ENCODE assay signal across 8 mouse cellular contexts in the genomic region with DNA sequence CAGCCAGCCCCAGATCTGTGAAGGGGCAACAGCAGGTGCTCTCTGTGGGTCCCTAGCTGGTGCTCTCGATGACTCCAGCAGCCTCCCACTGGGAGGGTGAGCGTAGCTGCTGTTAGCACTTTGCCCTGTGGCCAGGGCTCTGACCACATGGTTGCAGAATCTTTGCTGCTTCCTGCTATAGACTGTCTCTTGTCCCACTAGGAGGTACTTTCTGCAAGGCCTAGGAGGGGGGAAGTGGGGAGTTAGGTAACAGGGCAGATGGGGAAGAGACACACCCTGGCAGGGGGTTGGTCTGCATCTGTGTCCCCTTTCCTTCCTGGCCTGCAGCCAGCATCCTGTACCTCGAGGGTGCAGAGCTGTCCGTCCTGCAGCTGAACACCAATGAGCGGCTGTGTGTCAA. TPM values are rescaled to one million over a fixed set of nuclear protein-coding genes. Genes with fewer than 3 reads are reported as not detected.
DNase-seq lines count a peak whose midpoint lies in the region; ATAC-seq and TF ChIP-seq lines count a peak whose summit lies in the region.

No protein-coding gene starts in this region.

- WGBS in hindbrain, embryonic 16.5 days, result 21% methylated on average over 5 of the region's 5 CpGs
- 21% methylated on average over 5 of the region's 5 CpGs for WGBS in liver, postnatal 0 days (ENCODE audit: insufficient replicate concordance)
- WGBS in olfactory bulb, adult 2 months, result 60% methylated on average over 5 of the region's 5 CpGs

- peaks cover 17% of the 10 kb centered on the region for H3K4me1 ChIP-seq in hindbrain, embryonic 16.5 days (ENCODE audit: control insufficient read depth, insufficient read depth, low read depth, low read length)
- peaks cover 48% of the 10 kb centered on the region for H3K4me1 ChIP-seq in liver, postnatal 0 days (ENCODE audit: insufficient read depth)
- H3K4me1 ChIP-seq in olfactory bulb, adult 2 months (ENCODE audit: control insufficient read depth, insufficient read depth, low read length), result peaks cover 25% of the 10 kb centered on the region

- TF ChIP-seq CTCF in liver, postnatal 0 days (IDR thresholded peaks at IDR 0.05; ENCODE audit: low read depth), result 0 out of 2 replicates have a peak, but pooled peaks have one; percentile 5
- TF ChIP-seq CTCF in olfactory bulb, adult 2 months (IDR thresholded peaks at IDR 0.05; ENCODE audit: insufficient read depth, low read depth, low read length), result no peak

- H3K27me3 ChIP-seq in hindbrain, embryonic 16.5 days (replicated peaks; ENCODE audit: control insufficient read depth, insufficient read depth, low read length), result no peaks in the 10 kb centered on the region
- H3K27me3 ChIP-seq in liver, postnatal 0 days (ENCODE audit: insufficient read depth, low read length), result no peaks in the 10 kb centered on the region

- 0 out of 2 replicates have a peak, but pooled peaks have one; percentile 22 for ATAC-seq in hindbrain, embryonic 16.5 days
- peak; percentile 55 for ATAC-seq in liver, postnatal 0 days

- H3K27ac ChIP-seq in hindbrain, embryonic 16.5 days (ENCODE audit: low read depth, low read length), result no peak overlapping the region
- peak overlapping the region; percentile 31; the same call in 1 of the 2 replicates for H3K27ac ChIP-seq in liver, postnatal 0 days (ENCODE audit: low read depth)
- H3K27ac ChIP-seq in olfactory bulb, adult 2 months (ENCODE audit: insufficient read depth, low read depth, low read length), result peak overlapping the region; percentile 1; the same call in 1 of the 2 replicates

- DNase-seq in right cerebral cortex, postnatal 10 days (ENCODE audit: low spot score in 2 of 2), result peak; percentile 69 to 73
- DNase-seq in right cerebral cortex, postnatal 14 days, result no peak
- peak; percentile 74 for DNase-seq in liver, postnatal 0 days
- DNase-seq in left cerebral cortex, postnatal 14 days (ENCODE audit: low spot score in 2 of 2), result no peak
- DNase-seq in frontal cortex, postnatal 10 days (ENCODE audit: low spot score in 2 of 2), result no peak
- DNase-seq in thymus, postnatal 25 days, result no peak

- intact Hi-C loops in left cerebral cortex, postnatal 14 days (cut with DNase I), result no loop called here

- H3K4me3 ChIP-seq in hindbrain, embryonic 16.5 days (ENCODE audit: low read length), result no peak overlapping the region
- no peak overlapping the region for H3K4me3 ChIP-seq in liver, postnatal 0 days (ENCODE audit: low read depth, low read length)
- no peak overlapping the region for H3K4me3 ChIP-seq in olfactory bulb, adult 2 months (ENCODE audit: insufficient read depth, low read depth, low read length)

- TF ChIP-seq EP300 in liver, postnatal 0 days (IDR thresholded peaks at IDR 0.05; ENCODE audit: low read depth), result no peak; the same call in 1 of the 2 replicates

- no peak for TF ChIP-seq POLR2A in olfactory bulb, adult 2 months (IDR thresholded peaks at IDR 0.05; ENCODE audit: insufficient read depth, low read depth, low read length)

- no peak overlapping the region for H3K4me2 ChIP-seq in hindbrain, embryonic 16.5 days (ENCODE audit: low read length)
- H3K4me2 ChIP-seq in liver, postnatal 0 days (ENCODE audit: low read depth, low read length), result peak overlapping the region; percentile 24

- no peak overlapping the region for H3K9ac ChIP-seq in hindbrain, embryonic 16.5 days (ENCODE audit: low read depth, low read length)
- no peak overlapping the region for H3K9ac ChIP-seq in liver, postnatal 0 days (replicated peaks)

- H3K36me3 ChIP-seq in hindbrain, embryonic 16.5 days (ENCODE audit: control insufficient read depth, insufficient read depth, low read length), result no peaks in the 10 kb centered on the region
- H3K36me3 ChIP-seq in liver, postnatal 0 days (replicated peaks; ENCODE audit: insufficient read depth, low read length), result peaks cover 46% of the 10 kb centered on the region

- no peaks in the 10 kb centered on the region for H3K9me3 ChIP-seq in hindbrain, embryonic 16.5 days (ENCODE audit: control insufficient read depth, low read length)
- H3K9me3 ChIP-seq in liver, postnatal 0 days (ENCODE audit: low read length), result no peaks in the 10 kb centered on the region

RNA-seq across cellular contexts. Expression of gene Il17ra, which starts 10.4 kb away (rescaled TPM):
- 4.9 and 6.1 TPM in 2 replicates for polyA plus RNA-seq in hindbrain, embryonic 16.5 days (2015; fragmentation: Nextera tagmentation; extraction: Ambion mirVana)
- polyA plus RNA-seq in liver, postnatal 0 days (2015; fragmentation: Nextera tagmentation; extraction: Ambion mirVana), result 9.4 and 10.6 TPM in 2 replicates
- polyA plus RNA-seq in olfactory bulb, adult 2 months (2012; ENCODE audit: insufficient read depth, insufficient read length, low replicate concordance, missing spikeins), result 39.1 TPM in 1 of 2 replicates, not detected in the other
- total RNA-seq in left cerebral cortex, postnatal 14 days (2021), result 1 to 10 TPM; 7.4 to 9.1 TPM

RNA-seq across cellular contexts. Expression of gene Tmem121b, which starts 20.2 kb away (rescaled TPM):
- 2.6 and 2.7 TPM in 2 replicates for polyA plus RNA-seq in hindbrain, embryonic 16.5 days (2015; fragmentation: Nextera tagmentation; extraction: Ambion mirVana)
- polyA plus RNA-seq in liver, postnatal 0 days (2015; fragmentation: Nextera tagmentation; extraction: Ambion mirVana), result not detected in 2 replicates
- polyA plus RNA-seq in olfactory bulb, adult 2 months (2012; ENCODE audit: insufficient read depth, insufficient read length, low replicate concordance, missing spikeins), result not detected in 2 replicates
- 10 to 100 TPM; 71.2 to 75.7 TPM for total RNA-seq in left cerebral cortex, postnatal 14 days (2021)

RNA-seq across cellular contexts. Expression of gene Hdhd5, which starts 57.7 kb away (rescaled TPM):
- 16.1 and 16.6 TPM in 2 replicates for polyA plus RNA-seq in hindbrain, embryonic 16.5 days (2015; fragmentation: Nextera tagmentation; extraction: Ambion mirVana)
- polyA plus RNA-seq in liver, postnatal 0 days (2015; fragmentation: Nextera tagmentation; extraction: Ambion mirVana), result 6.6 and 7.1 TPM in 2 replicates
- not detected in 2 replicates for polyA plus RNA-seq in olfactory bulb, adult 2 months (2012; ENCODE audit: insufficient read depth, insufficient read length, low replicate concordance, missing spikeins)
- 10 to 100 TPM; 34.4 to 34.9 TPM for total RNA-seq in left cerebral cortex, postnatal 14 days (2021)

Comparison
In these comparisons a context has a peak if more than half of its experiments do, and no peak if none do; other contexts are left out.
1. DNase-seq: peak in right cerebral cortex, postnatal 10 days (2 of 2) and liver, postnatal 0 days (single experiment); none in right cerebral cortex, postnatal 14 days (single experiment), left cerebral cortex, postnatal 14 days (0 of 2), frontal cortex, postnatal 10 days (0 of 2) and thymus, postnatal 25 days (single experiment).